Mouse (Mus musculus) lung, embryonic 15.5 days (tissue): ENCODE data around the gene Stard3nl. TPM values are rescaled to one million over a fixed set of nuclear protein-coding genes. Genes with fewer than 3 reads are reported as not detected.

Experiments
- ATAC-seq: fragments of 200-750 bp; cut with Nextera tagmentation; 2 replicates; pipeline ENCODE4 v1.8.0; 2017; ENCODE audit warnings: moderate number of reproducible peaks, borderline replicate concordance; ENCODE audit not compliant: low FRiP score, low TSS enrichment; ENCODE audit errors: extremely low read depth
- H3K27ac ChIP-seq: fragments of 300-500 bp; sonication (generic); 2 replicates; pipeline ENCODE4 v1.5.1; 2015; ENCODE audit warnings: moderate library complexity, mild to moderate bottlenecking, inconsistent platforms
- H3K27me3 ChIP-seq: fragments of 300-500 bp; sonication (generic); 2 replicates; pipeline ENCODE4 v1.6.1; 2015; ENCODE audit warnings: inconsistent platforms
- H3K36me3 ChIP-seq: fragments of 300-500 bp; sonication (generic); 2 replicates; pipeline ENCODE4 v1.6.1; 2015; ENCODE audit warnings: inconsistent platforms
- H3K4me1 ChIP-seq: fragments of 300-500 bp; sonication (generic); 2 replicates; pipeline ENCODE4 v1.6.1; 2015; ENCODE audit warnings: inconsistent platforms
- H3K4me2 ChIP-seq: fragments of 300-500 bp; sonication (generic); 2 replicates; pipeline ENCODE4 v1.6.1; 2015; ENCODE audit warnings: inconsistent platforms, mild to moderate bottlenecking, moderate library complexity
- H3K4me3 ChIP-seq: fragments of 300-500 bp; sonication (generic); 2 replicates; pipeline ENCODE4 v1.5.1; 2015; ENCODE audit warnings: mild to moderate bottlenecking, inconsistent platforms
- H3K9ac ChIP-seq: fragments of 300-500 bp; sonication (generic); 2 replicates; pipeline ENCODE4 v1.6.1; 2015; ENCODE audit warnings: inconsistent platforms
- H3K9me3 ChIP-seq: fragments of 300-500 bp; sonication (generic); 2 replicates; pipeline ENCODE4 v1.6.1; 2016; ENCODE audit warnings: inconsistent platforms
- WGBS: fragments of 180-500 bp; shearing (Covaris S2); methylation state at CpG from one replicate; pipeline ENCODE4 v1.1.7; 2015; 5-methylcytosine and 5-hydroxymethylcytosine counted together
- polyA plus RNA-seq: library from polyadenylated mRNA; unstranded; fragments of >200 nt; fragmentation: Nextera tagmentation; extraction: Ambion mirVana; gene quantifications from 2 replicates; pipeline ENCODE4 v1.2.1, GENCODE M21; 2015

Stard3nl gene
- 94.0 and 98.0 TPM in 2 replicates for polyA plus RNA-seq

GRCm38 (mm10) chr13:19395688-19396354, at the start of gene Stard3nl:
TSS of gene Stard3nl (minus strand) at chr13:19395795.
- under 1% methylated on average over 37 of the region's 37 CpGs for WGBS
- Histone ChIP-seq H3K36me3 (no peaks in the 10 kb centered on the region), H3K4me3 (peak within 1 kb of the TSS; percentile 87), H3K4me2 (peak within 1 kb of the TSS; percentile 62), H3K27ac (peak within 1 kb of the TSS; percentile 86), H3K4me1 (peaks cover 22% of the 10 kb centered on the region), H3K9ac (peak within 1 kb of the TSS; percentile 95), H3K27me3 (no peaks in the 10 kb centered on the region), H3K9me3 (no peaks in the 10 kb centered on the region)
- peak; percentile 98 for ATAC-seq

- no peak for ATAC-seq
- no peaks in the 10 kb centered on the region for H3K9me3 ChIP-seq
- H3K27me3 ChIP-seq: no peaks in the 10 kb centered on the region
- no peak overlapping the region for H3K9ac ChIP-seq
- H3K4me1 ChIP-seq: no peaks in the 10 kb centered on the region
- H3K36me3 ChIP-seq: no peaks in the 10 kb centered on the region
- H3K27ac ChIP-seq: no peak overlapping the region
- H3K4me3 ChIP-seq: no peak overlapping the region
- 66% methylated on average over 10 of the region's 10 CpGs for WGBS
- no peak overlapping the region for H3K4me2 ChIP-seq
These were observed 42.4 kb upstream of the Stard3nl start for GRCm38 (mm10) chr13:19438040-19438439.

GRCm38 (mm10) chr13:19429812-19430370, 34.3 kb upstream of the Stard3nl start:
- no peaks in the 10 kb centered on the region for H3K9me3 ChIP-seq
- no peak overlapping the region for H3K9ac ChIP-seq
- 79% methylated on average over 4 of the region's 4 CpGs for WGBS
- H3K36me3 ChIP-seq: no peaks in the 10 kb centered on the region
- ATAC-seq: no peak
- no peak overlapping the region for H3K4me3 ChIP-seq
- no peaks in the 10 kb centered on the region for H3K27me3 ChIP-seq
- H3K27ac ChIP-seq: no peak overlapping the region
- no peak overlapping the region for H3K4me2 ChIP-seq
- no peaks in the 10 kb centered on the region for H3K4me1 ChIP-seq

- Histone ChIP-seq H3K27me3 (no peaks in the 10 kb centered on the region), H3K4me2 (no peak overlapping the region), H3K4me3 (no peak overlapping the region), H3K36me3 (no peaks in the 10 kb centered on the region), H3K9me3 (no peaks in the 10 kb centered on the region), H3K4me1 (no peaks in the 10 kb centered on the region), H3K9ac (no peak overlapping the region), H3K27ac (no peak overlapping the region)
- ATAC-seq: no peak
- 35% methylated on average over 5 of the region's 5 CpGs for WGBS
These were observed 32.5 kb upstream of the Stard3nl start for GRCm38 (mm10) chr13:19428076-19428475.

- no peak overlapping the region for H3K9ac ChIP-seq
- H3K9me3 ChIP-seq: no peaks in the 10 kb centered on the region
- H3K4me2 ChIP-seq: no peak overlapping the region
- no peaks in the 10 kb centered on the region for H3K4me1 ChIP-seq
- 89% methylated on average over 4 of the region's 4 CpGs for WGBS
- H3K36me3 ChIP-seq: no peaks in the 10 kb centered on the region
- ATAC-seq: no peak
- no peaks in the 10 kb centered on the region for H3K27me3 ChIP-seq
- no peak overlapping the region for H3K4me3 ChIP-seq
- no peak overlapping the region for H3K27ac ChIP-seq
These were observed 29.0 kb upstream of the Stard3nl start for GRCm38 (mm10) chr13:19424563-19424962.

GRCm38 (mm10) chr13:19422521-19422920, 26.9 kb upstream of the Stard3nl start:
- no peak for ATAC-seq
- no peaks in the 10 kb centered on the region for H3K27me3 ChIP-seq
- no peak overlapping the region for H3K4me2 ChIP-seq
- no peaks in the 10 kb centered on the region for H3K36me3 ChIP-seq
- no peaks in the 10 kb centered on the region for H3K9me3 ChIP-seq
- WGBS: 67% methylated on average over 1 of the region's 1 CpGs
- H3K4me1 ChIP-seq: no peaks in the 10 kb centered on the region
- no peak overlapping the region for H3K4me3 ChIP-seq
- no peak overlapping the region for H3K27ac ChIP-seq
- H3K9ac ChIP-seq: no peak overlapping the region

DNA sequence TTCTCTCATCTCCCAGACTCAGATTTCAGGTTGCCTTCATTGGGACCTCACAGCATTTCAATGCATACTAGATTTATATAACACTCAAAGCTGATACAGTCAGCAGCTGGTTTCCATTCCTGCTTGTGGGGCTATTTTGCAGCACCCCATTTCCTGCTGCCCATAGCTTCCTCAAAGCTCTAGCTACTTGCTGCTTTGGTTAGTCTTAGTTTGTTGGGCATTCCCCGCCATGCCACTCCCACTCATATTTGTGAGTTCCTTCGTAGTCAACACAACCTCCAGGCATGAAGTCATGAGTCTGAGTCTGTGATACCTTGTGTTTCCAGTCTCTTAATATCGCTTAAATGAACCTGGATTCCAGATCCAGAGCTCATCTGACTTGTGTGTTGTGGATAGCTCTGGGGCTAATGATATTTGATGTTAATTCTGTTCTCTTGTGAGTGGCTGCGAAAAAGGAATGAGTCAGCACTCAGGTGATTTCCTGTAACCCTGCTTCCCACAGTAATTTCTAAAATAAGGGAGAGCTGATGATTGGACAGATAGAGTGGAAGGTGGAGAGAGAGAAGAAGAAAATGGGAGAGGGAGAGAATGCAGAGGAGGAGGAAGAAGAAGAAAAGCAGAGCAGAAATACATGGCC, 22.4 kb upstream of the Stard3nl start:
- H3K4me1 ChIP-seq: no peaks in the 10 kb centered on the region
- H3K27ac ChIP-seq: no peak overlapping the region
- no peak overlapping the region for H3K4me3 ChIP-seq
- ATAC-seq: no peak
- H3K4me2 ChIP-seq: no peak overlapping the region
- no peaks in the 10 kb centered on the region for H3K36me3 ChIP-seq
- H3K9ac ChIP-seq: no peak overlapping the region
- WGBS: 79% methylated on average over 4 of the region's 4 CpGs
- no peaks in the 10 kb centered on the region for H3K27me3 ChIP-seq
- H3K9me3 ChIP-seq: no peaks in the 10 kb centered on the region

GRCm38 (mm10) chr13:19415894-19416531, 20.4 kb upstream of the Stard3nl start:
- Histone ChIP-seq H3K4me1 (no peaks in the 10 kb centered on the region), H3K9me3 (no peaks in the 10 kb centered on the region), H3K4me3 (no peak overlapping the region), H3K27me3 (no peaks in the 10 kb centered on the region), H3K27ac (no peak overlapping the region), H3K4me2 (no peak overlapping the region), H3K9ac (no peak overlapping the region), H3K36me3 (no peaks in the 10 kb centered on the region)
- no peak for ATAC-seq
- 65% methylated on average over 8 of the region's 8 CpGs for WGBS

DNA sequence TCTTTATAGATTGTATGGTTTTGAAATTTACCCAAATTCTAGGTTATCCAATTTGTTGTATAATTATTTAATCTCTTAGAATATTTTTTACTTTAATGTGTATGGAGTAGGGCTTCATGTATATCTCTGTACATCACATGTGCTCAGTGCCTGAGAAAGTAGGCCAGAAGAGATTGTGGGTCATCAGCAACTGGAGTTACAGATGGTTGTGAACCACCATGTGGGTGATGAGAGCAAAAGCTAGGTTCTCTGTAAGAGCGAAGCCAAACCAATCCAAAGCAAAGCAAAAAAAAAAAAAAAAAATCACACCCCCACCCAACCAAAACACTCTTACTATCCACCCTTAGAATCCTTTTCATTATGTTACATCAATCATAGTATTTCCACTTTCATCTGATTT, 19.7 kb upstream of the Stard3nl start:
- H3K36me3 ChIP-seq: no peaks in the 10 kb centered on the region
- 92% methylated on average over 1 of the region's 1 CpGs for WGBS
- H3K9ac ChIP-seq: no peak overlapping the region
- no peaks in the 10 kb centered on the region for H3K9me3 ChIP-seq
- no peak overlapping the region for H3K4me2 ChIP-seq
- no peak overlapping the region for H3K27ac ChIP-seq
- ATAC-seq: no peak
- H3K4me1 ChIP-seq: no peaks in the 10 kb centered on the region
- H3K27me3 ChIP-seq: no peaks in the 10 kb centered on the region
- H3K4me3 ChIP-seq: no peak overlapping the region

DNA sequence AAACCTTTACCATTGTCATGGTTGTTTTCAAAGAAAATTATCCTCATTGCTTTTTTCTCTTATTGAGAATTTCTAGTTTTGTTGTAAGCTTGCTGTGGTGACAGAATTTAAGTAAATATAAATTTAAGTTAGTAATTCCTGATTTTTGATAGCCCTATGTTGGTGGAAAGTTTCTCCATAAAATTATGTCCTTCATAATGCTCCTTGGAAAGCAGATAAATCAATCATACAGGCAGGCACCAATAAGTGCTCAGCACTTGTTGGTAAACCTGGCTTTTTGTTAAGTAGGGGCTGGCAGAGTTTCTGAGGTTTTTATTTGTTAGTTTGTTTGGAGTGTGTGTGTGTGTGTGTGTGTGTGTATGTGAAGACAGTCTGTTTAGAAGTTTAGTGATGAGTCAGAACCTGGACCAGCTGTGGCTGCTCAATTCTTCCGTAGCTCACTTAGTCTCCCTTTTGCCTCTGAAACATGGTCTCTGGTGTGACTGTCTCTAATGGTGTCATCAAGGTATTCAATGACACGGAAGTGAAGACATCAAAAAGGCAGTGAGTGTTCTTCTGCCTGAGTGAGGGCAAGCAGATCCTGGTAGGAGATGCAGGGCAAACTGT, 16.8 kb upstream of the Stard3nl start:
- no peak overlapping the region for H3K4me3 ChIP-seq
- H3K27me3 ChIP-seq: no peaks in the 10 kb centered on the region
- H3K36me3 ChIP-seq: no peaks in the 10 kb centered on the region
- WGBS: 56% methylated on average over 2 of the region's 2 CpGs
- H3K4me1 ChIP-seq: no peaks in the 10 kb centered on the region
- H3K9ac ChIP-seq: no peak overlapping the region
- no peak overlapping the region for H3K4me2 ChIP-seq
- no peak for ATAC-seq
- H3K9me3 ChIP-seq: no peaks in the 10 kb centered on the region
- no peak overlapping the region for H3K27ac ChIP-seq

GRCm38 (mm10) chr13:19411886-19412285, 16.3 kb upstream of the Stard3nl start:
- H3K4me2 ChIP-seq: no peak overlapping the region
- no peaks in the 10 kb centered on the region for H3K9me3 ChIP-seq
- H3K4me3 ChIP-seq: no peak overlapping the region
- no peak for ATAC-seq
- no peaks in the 10 kb centered on the region for H3K36me3 ChIP-seq
- WGBS: 65% methylated on average over 5 of the region's 5 CpGs
- no peak overlapping the region for H3K9ac ChIP-seq
- no peak overlapping the region for H3K27ac ChIP-seq
- no peaks in the 10 kb centered on the region for H3K27me3 ChIP-seq
- H3K4me1 ChIP-seq: no peaks in the 10 kb centered on the region

GRCm38 (mm10) chr13:19410694-19411093, 15.1 kb upstream of the Stard3nl start:
- H3K27ac ChIP-seq: no peak overlapping the region
- no peak overlapping the region for H3K4me2 ChIP-seq
- H3K9me3 ChIP-seq: no peaks in the 10 kb centered on the region
- no peaks in the 10 kb centered on the region for H3K36me3 ChIP-seq
- no peak overlapping the region for H3K4me3 ChIP-seq
- H3K9ac ChIP-seq: no peak overlapping the region
- no peaks in the 10 kb centered on the region for H3K27me3 ChIP-seq
- no peaks in the 10 kb centered on the region for H3K4me1 ChIP-seq
- no peak for ATAC-seq
- WGBS: 32% methylated on average over 4 of the region's 4 CpGs
